Mouse (Mus musculus): ENCODE results near the gene Ppp4r1. TPM values are rescaled to one million over a fixed set of nuclear protein-coding genes. Genes with fewer than 3 reads are reported as not detected.

Gene Ppp4r1
- polyA plus RNA-seq, 1 experiment from 2014 or later = 53.5 TPM

GRCm38 (mm10) chr17:65783182-65784161 lies 1.1 kb downstream of the Ppp4r1 start:
- Histone ChIP-seq H3K4me1 (ENCODE audit: control insufficient read depth, insufficient read depth, low read length) (peaks cover 4% of the 10 kb centered on the region; the same call in 1 of the 2 replicates), H3K27me3 (ENCODE audit: control insufficient read depth, insufficient read depth, low read length) (no peaks in the 10 kb centered on the region), H3K4me3 (ENCODE audit: low read length) (peak overlapping the region; percentile 97), H3K27ac (ENCODE audit: low read depth, low read length) (peak overlapping the region; percentile 98), H3K36me3 (ENCODE audit: control insufficient read depth, insufficient read depth, low read length) (peaks cover 10% of the 10 kb centered on the region; the same call in 1 of the 2 replicates), H3K4me2 (replicated peaks; ENCODE audit: low read depth, low read length) (peak overlapping the region; percentile 70), H3K9me3 (ENCODE audit: control insufficient read depth, low read length) (no peaks in the 10 kb centered on the region), H3K9ac (ENCODE audit: low read depth, low read length) (peak overlapping the region; percentile 98)
- WGBS = under 1% methylated on average over 66 of the region's 135 CpGs
- peak; percentile 72 for ATAC-seq (ENCODE audit: low FRiP score, low TSS enrichment)

GRCm38 (mm10) chr17:65784610-65785140 lies 2.3 kb downstream of the Ppp4r1 start:
- WGBS = 66% methylated on average over 8 of the region's 8 CpGs

GRCm38 (mm10) chr17:65785707-65786106 lies 3.3 kb downstream of the Ppp4r1 start:
- H3K4me3 ChIP-seq (ENCODE audit: low read length) = no peak overlapping the region
- no peak for ATAC-seq (ENCODE audit: low FRiP score, low TSS enrichment)

More at GRCm38 (mm10) chr17:65784610-65785140, 2.3 kb downstream of the Ppp4r1 start:
- ATAC-seq (ENCODE audit: low FRiP score, low TSS enrichment) = no peak
- H3K4me1 ChIP-seq (ENCODE audit: control insufficient read depth, insufficient read depth, low read length) = peaks cover 7% of the 10 kb centered on the region
- no peaks in the 10 kb centered on the region for H3K9me3 ChIP-seq (ENCODE audit: control insufficient read depth, low read length)
- H3K27me3 ChIP-seq (ENCODE audit: control insufficient read depth, insufficient read depth, low read length) = no peaks in the 10 kb centered on the region
- H3K4me2 ChIP-seq (replicated peaks; ENCODE audit: low read depth, low read length) = peak overlapping the region; percentile 70
- H3K9ac ChIP-seq (ENCODE audit: low read depth, low read length) = peak overlapping the region; percentile 98; the same call in 1 of the 2 replicates
- H3K4me3 ChIP-seq (ENCODE audit: low read length) = peak overlapping the region; percentile 97
- peaks cover 10% of the 10 kb centered on the region; the same call in 1 of the 2 replicates for H3K36me3 ChIP-seq (ENCODE audit: control insufficient read depth, insufficient read depth, low read length)
- H3K27ac ChIP-seq (ENCODE audit: low read depth, low read length) = 0 out of 2 replicates have a peak overlapping the region, but pooled peaks have one; percentile 42

GRCm38 (mm10) chr17:65786225-65786624 lies 3.9 kb downstream of the Ppp4r1 start:
- H3K4me1 ChIP-seq (ENCODE audit: control insufficient read depth, insufficient read depth, low read length) = peaks cover 7% of the 10 kb centered on the region
- ATAC-seq (ENCODE audit: low FRiP score, low TSS enrichment) = no peak
- H3K4me3 ChIP-seq (ENCODE audit: low read length) = no peak overlapping the region
- peaks cover 10% of the 10 kb centered on the region; the same call in 1 of the 2 replicates for H3K36me3 ChIP-seq (ENCODE audit: control insufficient read depth, insufficient read depth, low read length)
- H3K9me3 ChIP-seq (ENCODE audit: control insufficient read depth, low read length) = no peaks in the 10 kb centered on the region
- no peak overlapping the region for H3K27ac ChIP-seq (ENCODE audit: low read depth, low read length)
- no peak overlapping the region for H3K9ac ChIP-seq (ENCODE audit: low read depth, low read length)
- no peak overlapping the region for H3K4me2 ChIP-seq (replicated peaks; ENCODE audit: low read depth, low read length)
- no peaks in the 10 kb centered on the region for H3K27me3 ChIP-seq (ENCODE audit: control insufficient read depth, insufficient read depth, low read length)
- 84% methylated on average over 7 of the region's 7 CpGs for WGBS

More at GRCm38 (mm10) chr17:65785707-65786106, 3.3 kb downstream of the Ppp4r1 start:
- Histone ChIP-seq H3K27me3 (ENCODE audit: control insufficient read depth, insufficient read depth, low read length) (no peaks in the 10 kb centered on the region), H3K9ac (ENCODE audit: low read depth, low read length) (no peak overlapping the region), H3K27ac (ENCODE audit: low read depth, low read length) (no peak overlapping the region), H3K36me3 (ENCODE audit: control insufficient read depth, insufficient read depth, low read length) (peaks cover 10% of the 10 kb centered on the region; the same call in 1 of the 2 replicates), H3K9me3 (ENCODE audit: control insufficient read depth, low read length) (no peaks in the 10 kb centered on the region), H3K4me2 (replicated peaks; ENCODE audit: low read depth, low read length) (no peak overlapping the region), H3K4me1 (ENCODE audit: control insufficient read depth, insufficient read depth, low read length) (peaks cover 7% of the 10 kb centered on the region)

GRCm38 (mm10) chr17:65787261-65787660 lies 4.9 kb downstream of the Ppp4r1 start:
- 82% methylated on average over 4 of the region's 4 CpGs for WGBS
- Histone ChIP-seq H3K27ac (ENCODE audit: low read depth, low read length) (no peak overlapping the region), H3K36me3 (ENCODE audit: control insufficient read depth, insufficient read depth, low read length) (peaks cover 10% of the 10 kb centered on the region; the same call in 1 of the 2 replicates), H3K4me2 (replicated peaks; ENCODE audit: low read depth, low read length) (no peak overlapping the region), H3K4me3 (ENCODE audit: low read length) (no peak overlapping the region), H3K27me3 (ENCODE audit: control insufficient read depth, insufficient read depth, low read length) (no peaks in the 10 kb centered on the region), H3K4me1 (ENCODE audit: control insufficient read depth, insufficient read depth, low read length) (peaks cover 7% of the 10 kb centered on the region), H3K9me3 (ENCODE audit: control insufficient read depth, low read length) (no peaks in the 10 kb centered on the region), H3K9ac (ENCODE audit: low read depth, low read length) (no peak overlapping the region)
- ATAC-seq (ENCODE audit: low FRiP score, low TSS enrichment) = no peak

GRCm38 (mm10) chr17:65788542-65789291 lies 6.3 kb downstream of the Ppp4r1 start:
- Histone ChIP-seq H3K4me2 (replicated peaks; ENCODE audit: low read depth, low read length) (no peak overlapping the region), H3K4me1 (ENCODE audit: control insufficient read depth, insufficient read depth, low read length) (peaks cover 7% of the 10 kb centered on the region), H3K36me3 (ENCODE audit: control insufficient read depth, insufficient read depth, low read length) (peaks cover 10% of the 10 kb centered on the region; the same call in 1 of the 2 replicates), H3K9me3 (ENCODE audit: control insufficient read depth, low read length) (no peaks in the 10 kb centered on the region), H3K27me3 (ENCODE audit: control insufficient read depth, insufficient read depth, low read length) (no peaks in the 10 kb centered on the region), H3K9ac (ENCODE audit: low read depth, low read length) (no peak overlapping the region), H3K4me3 (ENCODE audit: low read length) (no peak overlapping the region), H3K27ac (ENCODE audit: low read depth, low read length) (no peak overlapping the region)
- 64% methylated on average over 12 of the region's 12 CpGs for WGBS
- ATAC-seq (ENCODE audit: low FRiP score, low TSS enrichment) = 0 out of 2 replicates have a peak, but pooled peaks have one; percentile 36

- H3K4me1 ChIP-seq (ENCODE audit: control insufficient read depth, insufficient read depth, low read length) = peaks cover 4% of the 10 kb centered on the region
- H3K36me3 ChIP-seq (ENCODE audit: control insufficient read depth, insufficient read depth, low read length) = peaks cover 10% of the 10 kb centered on the region; the same call in 1 of the 2 replicates
- WGBS = 92% methylated on average over 6 of the region's 6 CpGs
- H3K4me2 ChIP-seq (replicated peaks; ENCODE audit: low read depth, low read length) = no peak overlapping the region
- no peak overlapping the region for H3K27ac ChIP-seq (ENCODE audit: low read depth, low read length)
- H3K4me3 ChIP-seq (ENCODE audit: low read length) = no peak overlapping the region
- ATAC-seq (ENCODE audit: low FRiP score, low TSS enrichment) = no peak
- no peaks in the 10 kb centered on the region for H3K27me3 ChIP-seq (ENCODE audit: control insufficient read depth, insufficient read depth, low read length)
- no peaks in the 10 kb centered on the region for H3K9me3 ChIP-seq (ENCODE audit: control insufficient read depth, low read length)
- H3K9ac ChIP-seq (ENCODE audit: low read depth, low read length) = no peak overlapping the region
Observed at GRCm38 (mm10) chr17:65789576-65789975, 7.2 kb downstream of the Ppp4r1 start.

- Histone ChIP-seq H3K4me2 (replicated peaks; ENCODE audit: low read depth, low read length) (no peak overlapping the region), H3K27ac (ENCODE audit: low read depth, low read length) (no peak overlapping the region), H3K4me1 (ENCODE audit: control insufficient read depth, insufficient read depth, low read length) (peaks cover 3% of the 10 kb centered on the region), H3K9ac (ENCODE audit: low read depth, low read length) (no peak overlapping the region), H3K4me3 (ENCODE audit: low read length) (no peak overlapping the region), H3K27me3 (ENCODE audit: control insufficient read depth, insufficient read depth, low read length) (no peaks in the 10 kb centered on the region), H3K36me3 (ENCODE audit: control insufficient read depth, insufficient read depth, low read length) (peaks cover 13% of the 10 kb centered on the region; the same call in 1 of the 2 replicates), H3K9me3 (ENCODE audit: control insufficient read depth, low read length) (no peaks in the 10 kb centered on the region)
- WGBS = 77% methylated on average over 2 of the region's 2 CpGs
- ATAC-seq (ENCODE audit: low FRiP score, low TSS enrichment) = no peak
Observed at GRCm38 (mm10) chr17:65791161-65791560, 8.8 kb downstream of the Ppp4r1 start.

All from kidney, embryonic 14.5 days (tissue).